Mouse (Mus musculus): ENCODE data around the gene Lrmda. TPM values are rescaled to one million over a fixed set of nuclear protein-coding genes. Genes with fewer than 3 reads are reported as not detected.

Lrmda gene
- polyA plus RNA-seq, 1 experiment from 2014 or later, result 0.95 TPM

GRCm38 (mm10) chr14:23011989-23012388 lies 992.5 kb downstream of the Lrmda start:
- H3K4me2 ChIP-seq (ENCODE audit: low read length), result no peak overlapping the region
- H3K4me1 ChIP-seq (ENCODE audit: control insufficient read depth in 2 of 2, insufficient read depth in 2 of 2, low read length in 2 of 2), result peaks cover 0 to 3% of the 10 kb centered on the region in 2 experiments; a peak in 1 of 4 replicates
- no peak overlapping the region for H3K27ac ChIP-seq (replicated peaks in 1 of 2; ENCODE audit: control insufficient read depth in 1 of 2, insufficient read depth in 1 of 2, low read depth in 2 of 2, low read length in 2 of 2)
- no peak overlapping the region for H3K9ac ChIP-seq (ENCODE audit: low read length)
- H3K4me3 ChIP-seq (ENCODE audit: control insufficient read depth in 1 of 2, insufficient read depth in 1 of 2, low read depth in 1 of 2, low read length in 2 of 2), result no peak overlapping the region
- no peak for ATAC-seq (ENCODE audit: insufficient number of reproducible peaks, insufficient read depth, low FRiP score, low read depth)
- H3K9me3 ChIP-seq (ENCODE audit: control insufficient read depth, low read length), result no peaks in the 10 kb centered on the region
- no peaks in the 10 kb centered on the region for H3K27me3 ChIP-seq (ENCODE audit: control insufficient read depth, insufficient read depth, low read length)
- WGBS, result 72% methylated on average over 1 of the region's 1 CpGs
- H3K36me3 ChIP-seq (ENCODE audit: control insufficient read depth, insufficient read depth, low read length), result no peaks in the 10 kb centered on the region

DNA sequence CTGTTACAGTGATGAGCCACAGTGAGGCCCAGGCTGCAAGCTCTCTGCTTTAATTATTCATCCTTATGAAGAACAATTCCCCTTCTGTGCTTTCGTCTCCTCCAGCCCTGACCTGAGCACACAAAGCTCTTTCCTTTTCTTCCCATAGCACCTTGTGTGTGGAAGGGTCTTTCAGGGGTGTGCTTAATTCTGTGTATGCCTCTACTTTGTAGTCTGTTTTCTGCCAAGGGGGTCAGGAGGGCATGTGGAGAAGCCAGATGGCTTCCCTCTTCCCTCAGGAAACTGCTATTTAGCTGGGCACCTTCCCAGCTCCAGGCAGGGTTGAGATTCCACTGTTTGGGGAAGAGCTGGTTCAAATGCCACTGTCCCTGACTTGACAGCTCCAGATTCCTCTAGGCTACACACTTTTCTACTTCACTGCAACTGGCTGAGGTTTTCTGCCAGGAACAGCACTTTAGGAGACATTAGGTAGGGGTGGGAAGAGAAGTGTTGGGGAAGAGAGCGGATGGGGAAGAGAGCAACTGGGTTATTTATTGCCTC lies 995.3 kb downstream of the Lrmda start:
- Histone ChIP-seq H3K9ac (ENCODE audit: low read length) (no peak overlapping the region), H3K9me3 (ENCODE audit: control insufficient read depth, low read length) (no peaks in the 10 kb centered on the region), H3K36me3 (ENCODE audit: control insufficient read depth, insufficient read depth, low read length) (no peaks in the 10 kb centered on the region), H3K27me3 (ENCODE audit: control insufficient read depth, insufficient read depth, low read length) (no peaks in the 10 kb centered on the region), H3K4me2 (ENCODE audit: low read length) (no peak overlapping the region), H3K4me1 (ENCODE audit: control insufficient read depth in 2 of 2, insufficient read depth in 2 of 2, low read length in 2 of 2) (peaks cover 0 to 3% of the 10 kb centered on the region in 2 experiments; a peak in 1 of 4 replicates), H3K27ac (replicated peaks in 1 of 2; ENCODE audit: control insufficient read depth in 1 of 2, insufficient read depth in 1 of 2, low read depth in 2 of 2, low read length in 2 of 2) (no peak overlapping the region), H3K4me3 (ENCODE audit: control insufficient read depth in 1 of 2, insufficient read depth in 1 of 2, low read depth in 1 of 2, low read length in 2 of 2) (no peak overlapping the region)
- 69% methylated on average over 2 of the region's 2 CpGs for WGBS
- ATAC-seq (ENCODE audit: insufficient number of reproducible peaks, insufficient read depth, low FRiP score, low read depth), result no peak

DNA sequence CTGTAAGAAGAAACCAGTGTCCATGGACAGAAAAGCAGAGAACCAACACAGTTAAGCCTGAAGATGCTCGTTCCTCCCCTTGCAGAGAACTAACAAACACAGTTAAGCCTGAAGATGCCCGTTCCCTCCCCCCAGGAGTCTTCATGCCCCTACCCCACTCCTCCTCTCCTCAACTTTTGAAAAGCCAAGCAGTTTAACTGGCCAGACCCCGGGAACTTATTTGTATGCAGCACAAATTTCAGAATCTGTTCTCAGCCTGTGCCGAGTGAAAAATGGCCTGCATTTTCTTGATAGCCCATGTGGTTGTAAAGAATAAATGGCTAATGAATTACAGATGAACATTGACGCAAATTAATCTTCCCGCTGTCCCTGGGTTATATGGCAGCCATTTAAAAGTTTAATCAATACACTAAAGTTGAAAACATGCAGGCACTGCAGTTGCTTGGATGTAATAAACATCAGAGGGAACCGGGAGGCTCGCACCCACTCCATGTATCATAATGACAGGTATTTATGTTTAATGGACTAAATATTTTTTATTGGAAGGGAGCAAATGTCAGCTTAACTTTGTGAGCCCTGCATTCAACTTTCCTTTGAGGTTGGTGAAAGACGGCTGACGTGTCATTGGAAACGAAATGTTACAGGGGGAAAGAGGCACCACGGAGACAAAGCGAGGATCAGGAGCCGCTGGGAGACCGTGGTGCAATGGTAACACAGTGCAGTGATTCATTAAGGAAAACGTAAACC lies 996.0 kb downstream of the Lrmda start:
- Histone ChIP-seq H3K36me3 (ENCODE audit: control insufficient read depth, insufficient read depth, low read length) (no peaks in the 10 kb centered on the region), H3K9me3 (ENCODE audit: control insufficient read depth, low read length) (no peaks in the 10 kb centered on the region), H3K27me3 (ENCODE audit: control insufficient read depth, insufficient read depth, low read length) (no peaks in the 10 kb centered on the region), H3K9ac (ENCODE audit: low read length) (no peak overlapping the region), H3K27ac (replicated peaks in 1 of 2; ENCODE audit: control insufficient read depth in 1 of 2, insufficient read depth in 1 of 2, low read depth in 2 of 2, low read length in 2 of 2) (no peak overlapping the region), H3K4me1 (ENCODE audit: control insufficient read depth in 2 of 2, insufficient read depth in 2 of 2, low read length in 2 of 2) (peaks cover 0 to 3% of the 10 kb centered on the region in 2 experiments; a peak in 1 of 4 replicates), H3K4me3 (ENCODE audit: control insufficient read depth in 1 of 2, insufficient read depth in 1 of 2, low read depth in 1 of 2, low read length in 2 of 2) (no peak overlapping the region), H3K4me2 (ENCODE audit: low read length) (no peak overlapping the region)
- ATAC-seq (ENCODE audit: insufficient number of reproducible peaks, insufficient read depth, low FRiP score, low read depth), result no peak
- 86% methylated on average over 16 of the region's 16 CpGs for WGBS

GRCm38 (mm10) chr14:23016068-23016611 lies 996.6 kb downstream of the Lrmda start:
- Histone ChIP-seq H3K36me3 (ENCODE audit: control insufficient read depth, insufficient read depth, low read length) (no peaks in the 10 kb centered on the region), H3K9me3 (ENCODE audit: control insufficient read depth, low read length) (no peaks in the 10 kb centered on the region), H3K9ac (ENCODE audit: low read length) (no peak overlapping the region), H3K4me3 (ENCODE audit: control insufficient read depth in 1 of 2, insufficient read depth in 1 of 2, low read depth in 1 of 2, low read length in 2 of 2) (no peak overlapping the region), H3K4me1 (ENCODE audit: control insufficient read depth in 2 of 2, insufficient read depth in 2 of 2, low read length in 2 of 2) (peaks cover 0 to 3% of the 10 kb centered on the region in 2 experiments; a peak in 1 of 4 replicates), H3K4me2 (ENCODE audit: low read length) (no peak overlapping the region), H3K27ac (replicated peaks in 1 of 2; ENCODE audit: control insufficient read depth in 1 of 2, insufficient read depth in 1 of 2, low read depth in 2 of 2, low read length in 2 of 2) (no peak overlapping the region), H3K27me3 (ENCODE audit: control insufficient read depth, insufficient read depth, low read length) (no peaks in the 10 kb centered on the region)
- WGBS, result 79% methylated on average over 1 of the region's 1 CpGs
- no peak for ATAC-seq (ENCODE audit: insufficient number of reproducible peaks, insufficient read depth, low FRiP score, low read depth)

GRCm38 (mm10) chr14:23041002-23041401 lies 1021.5 kb downstream of the Lrmda start:
- WGBS, result 87% methylated on average over 7 of the region's 7 CpGs

DNA sequence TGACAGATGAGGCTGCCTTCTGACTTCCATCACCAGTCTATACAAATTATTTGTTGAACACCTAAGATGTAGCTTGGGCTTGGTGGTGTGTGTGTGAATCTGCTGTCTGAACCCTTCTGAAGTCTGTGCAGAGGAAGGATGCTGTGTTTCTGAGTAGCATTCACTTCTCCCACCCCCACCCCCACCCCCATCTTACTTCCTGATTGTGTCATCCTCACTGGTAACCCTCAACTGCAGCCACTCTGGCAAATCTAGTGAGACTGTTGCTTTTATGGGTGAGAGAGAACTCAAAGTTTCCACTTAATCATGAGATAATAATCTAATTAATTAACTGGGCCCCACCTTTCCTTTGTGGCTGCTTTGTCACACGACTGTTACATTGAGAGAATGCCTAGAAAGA lies 1025.8 kb downstream of the Lrmda start:
- Histone ChIP-seq H3K27me3 (ENCODE audit: control insufficient read depth, insufficient read depth, low read length) (no peaks in the 10 kb centered on the region), H3K4me2 (ENCODE audit: low read length) (no peak overlapping the region), H3K4me3 (ENCODE audit: control insufficient read depth in 1 of 2, insufficient read depth in 1 of 2, low read depth in 1 of 2, low read length in 2 of 2) (no peak overlapping the region), H3K9me3 (ENCODE audit: control insufficient read depth, low read length) (no peaks in the 10 kb centered on the region), H3K27ac (replicated peaks in 1 of 2; ENCODE audit: control insufficient read depth in 1 of 2, insufficient read depth in 1 of 2, low read depth in 2 of 2, low read length in 2 of 2) (no peak overlapping the region), H3K36me3 (ENCODE audit: control insufficient read depth, insufficient read depth, low read length) (no peaks in the 10 kb centered on the region), H3K4me1 (ENCODE audit: control insufficient read depth in 2 of 2, insufficient read depth in 2 of 2, low read length in 2 of 2) (no peaks in the 10 kb centered on the region), H3K9ac (ENCODE audit: low read length) (no peak overlapping the region)
- whole genome bisulfite sequencing, result 39% methylated on average over 1 of the region's 1 CpGs
- no peak for ATAC-seq (ENCODE audit: insufficient number of reproducible peaks, insufficient read depth, low FRiP score, low read depth)

More at GRCm38 (mm10) chr14:23041002-23041401, 1021.5 kb downstream of the Lrmda start:
- H3K4me3 ChIP-seq (ENCODE audit: control insufficient read depth in 1 of 2, insufficient read depth in 1 of 2, low read depth in 1 of 2, low read length in 2 of 2), result no peak overlapping the region
- no peaks in the 10 kb centered on the region for H3K36me3 ChIP-seq (ENCODE audit: control insufficient read depth, insufficient read depth, low read length)
- H3K4me2 ChIP-seq (ENCODE audit: low read length), result no peak overlapping the region
- no peaks in the 10 kb centered on the region for H3K9me3 ChIP-seq (ENCODE audit: control insufficient read depth, low read length)
- no peak overlapping the region for H3K27ac ChIP-seq (replicated peaks in 1 of 2; ENCODE audit: control insufficient read depth in 1 of 2, insufficient read depth in 1 of 2, low read depth in 2 of 2, low read length in 2 of 2)
- no peaks in the 10 kb centered on the region for H3K27me3 ChIP-seq (ENCODE audit: control insufficient read depth, insufficient read depth, low read length)
- no peak overlapping the region for H3K9ac ChIP-seq (ENCODE audit: low read length)
- ATAC-seq (ENCODE audit: insufficient number of reproducible peaks, insufficient read depth, low FRiP score, low read depth), result no peak
- H3K4me1 ChIP-seq (ENCODE audit: control insufficient read depth in 2 of 2, insufficient read depth in 2 of 2, low read length in 2 of 2), result no peaks in the 10 kb centered on the region

DNA sequence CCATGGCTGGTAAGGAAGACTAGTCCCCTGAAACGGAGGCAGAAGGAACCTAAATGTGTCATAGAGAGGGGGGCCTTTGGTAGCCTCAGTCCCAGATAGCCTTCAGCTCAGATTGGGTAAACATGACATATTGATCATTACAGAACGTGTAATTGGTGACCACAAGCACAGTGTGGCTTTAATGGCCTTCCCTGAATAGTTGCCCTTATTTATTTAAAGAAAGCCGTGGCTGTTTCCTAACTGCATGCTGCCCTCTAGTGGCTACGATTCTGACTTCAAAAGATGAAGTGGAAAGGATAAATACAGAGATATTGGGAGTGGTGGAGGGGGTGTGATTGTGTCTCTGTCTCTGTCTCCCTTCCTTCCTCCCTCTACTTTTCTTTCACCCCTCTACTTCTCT lies 1026.8 kb downstream of the Lrmda start:
- WGBS, result 16% methylated on average over 4 of the region's 4 CpGs
- ATAC-seq (ENCODE audit: insufficient number of reproducible peaks, insufficient read depth, low FRiP score, low read depth), result no peak
- no peaks in the 10 kb centered on the region for H3K4me1 ChIP-seq (ENCODE audit: control insufficient read depth in 2 of 2, insufficient read depth in 2 of 2, low read length in 2 of 2)
- H3K9ac ChIP-seq (ENCODE audit: low read length), result no peak overlapping the region
- H3K27me3 ChIP-seq (ENCODE audit: control insufficient read depth, insufficient read depth, low read length), result no peaks in the 10 kb centered on the region
- no peak overlapping the region for H3K27ac ChIP-seq (replicated peaks in 1 of 2; ENCODE audit: control insufficient read depth in 1 of 2, insufficient read depth in 1 of 2, low read depth in 2 of 2, low read length in 2 of 2)
- no peaks in the 10 kb centered on the region for H3K36me3 ChIP-seq (ENCODE audit: control insufficient read depth, insufficient read depth, low read length)
- H3K4me2 ChIP-seq (ENCODE audit: low read length), result no peak overlapping the region
- no peak overlapping the region for H3K4me3 ChIP-seq (ENCODE audit: control insufficient read depth in 1 of 2, insufficient read depth in 1 of 2, low read depth in 1 of 2, low read length in 2 of 2)
- H3K9me3 ChIP-seq (ENCODE audit: control insufficient read depth, low read length), result no peaks in the 10 kb centered on the region

Data from heart, embryonic 14.5 days (tissue).